Mouse (Mus musculus): ENCODE measurements at regions not wholly inside any gene's neighbourhood (a gene's known extent, or its start where the extent isn't known, plus 50 kb on each side); places are given as distances from the start of the nearest gene placed in this dataset.

GRCm38 (mm10) chr16:55582029-55582428 lies 256.7 kb downstream of the Nfkbiz start:
- TF ChIP-seq POLR2A (IDR thresholded peaks at IDR 0.05; ENCODE audit: insufficient read depth, low read depth, low read length) (no peak), CTCF (IDR thresholded peaks at IDR 0.05; ENCODE audit: insufficient read depth, low read depth, low read length) (no peak)

All from olfactory bulb, adult 2 months (tissue).